Mouse (Mus musculus): ENCODE measurements at regions not wholly inside any gene's neighbourhood (a gene's known extent, or its start where the extent isn't known, plus 50 kb on each side); places are given as distances from the start of the nearest gene placed in this dataset.

GRCm38 (mm10) chr14:58509106-58509505 lies 438.8 kb downstream of the Fgf9 start:
- Histone ChIP-seq H3K9me3 (replicated peaks; ENCODE audit: low read length) (no peaks in the 10 kb centered on the region), H3K4me1 (ENCODE audit: control insufficient read depth in 1 of 2, insufficient read depth in 2 of 2) (peaks cover 0 to 16% of the 10 kb centered on the region in 2 experiments; a peak in 2 of 4 replicates), H3K4me3 (replicated peaks in 1 of 3; ENCODE audit: low read depth in 2 of 3, low read length in 2 of 3, poor library complexity in 1 of 3) (no peak overlapping the region), H3K9ac (ENCODE audit: insufficient read depth, low read depth) (no peak overlapping the region), H3K27ac (ENCODE audit: insufficient read depth, low read depth) (no peak overlapping the region), H3K79me2 (replicated peaks; ENCODE audit: control insufficient read depth, extremely low read depth, insufficient read depth, poor library complexity, severe bottlenecking) (no peaks in the 10 kb centered on the region), H3K36me3 (replicated peaks in 1 of 2; ENCODE audit: control insufficient read depth in 1 of 2, insufficient read depth in 1 of 2, low read length in 1 of 2) (no peaks in the 10 kb centered on the region), H3K4me2 (ENCODE audit: insufficient read depth, low read depth, poor library complexity, severe bottlenecking) (no peak overlapping the region), H3K27me3 (replicated peaks) (no peaks in the 10 kb centered on the region)
- dilution Hi-C loops (cut with MboI; ENCODE audit: extremely low pct_ligation_motif_present, extremely low pct_unique_long_range_greater_than_20kb, low sequenced_read_pairs) (no loop called here), in situ Hi-C loops (cut with MboI; ENCODE audit: low pct_ligation_motif_present, low pct_unique_long_range_greater_than_20kb, low sequenced_read_pairs) (no loop called here)
- no peak for TF ChIP-seq MYC (IDR thresholded peaks at IDR 0.05; ENCODE audit: low read depth, low read length)
- TF ChIP-seq ZC3H11A (IDR thresholded peaks at IDR 0.05; ENCODE audit: low read depth, low read length) = no peak
- no peak for TF ChIP-seq RAD21 (IDR thresholded peaks at IDR 0.05; ENCODE audit: low read depth, low read length)
- TF ChIP-seq CHD1 (IDR thresholded peaks at IDR 0.05; ENCODE audit: low read depth, low read length) = no peak
- TF ChIP-seq TBP (conservative IDR thresholded peaks at IDR 0.05; ENCODE audit: low read depth, low read length) = no peak
- TF ChIP-seq IRF4 (IDR thresholded peaks at IDR 0.05; ENCODE audit: low read depth, low read length) = no peak
- no peak for TF ChIP-seq GABPA (IDR thresholded peaks at IDR 0.05; ENCODE audit: insufficient replicate concordance, low read depth, low read length)
- TF ChIP-seq MAFK (IDR thresholded peaks at IDR 0.05; ENCODE audit: insufficient replicate concordance, low read length) = no peak
- no peak for TF ChIP-seq USF2 (conservative IDR thresholded peaks at IDR 0.05; ENCODE audit: low read depth, low read length)
- no peak for TF ChIP-seq BHLHE40 (IDR thresholded peaks at IDR 0.05; ENCODE audit: low read depth, low read length)
- no peak for TF ChIP-seq EP300 (IDR thresholded peaks at IDR 0.05; ENCODE audit: low read length)
- TF ChIP-seq RCOR1 (conservative IDR thresholded peaks at IDR 0.05; ENCODE audit: low read depth, low read length) = no peak
- TF ChIP-seq SIN3A (IDR thresholded peaks at IDR 0.05; ENCODE audit: low read length) = no peak
- TF ChIP-seq CTCF (conservative IDR thresholded peaks at IDR 0.05 in 1 of 2, IDR thresholded peaks at IDR 0.05 in 1 of 2; ENCODE audit: low read depth in 2 of 2, low read length in 2 of 2) = no peak
- TF ChIP-seq MXI1 (IDR thresholded peaks at IDR 0.05; ENCODE audit: low read depth, low read length) = no peak
- no peak for TF ChIP-seq PAX5 (IDR thresholded peaks at IDR 0.05; ENCODE audit: low read length)
- TF ChIP-seq UBTF (IDR thresholded peaks at IDR 0.05; ENCODE audit: low read depth, low read length) = no peak
- no peak for DNase-seq (ENCODE audit: extremely low read depth)

GRCm38 (mm10) chr14:58506490-58506889 lies 436.1 kb downstream of the Fgf9 start:
- no peaks in the 10 kb centered on the region for H3K9me3 ChIP-seq (replicated peaks; ENCODE audit: low read length)

More at GRCm38 (mm10) chr14:58506490-58506889, 436.1 kb downstream of the Fgf9 start:
- no peaks in the 10 kb centered on the region for H3K79me2 ChIP-seq (replicated peaks; ENCODE audit: control insufficient read depth, extremely low read depth, insufficient read depth, poor library complexity, severe bottlenecking)
- no peak overlapping the region for H3K27ac ChIP-seq (ENCODE audit: insufficient read depth, low read depth)
- DNase-seq (ENCODE audit: extremely low read depth) = no peak
- TF ChIP-seq MAFK (IDR thresholded peaks at IDR 0.05; ENCODE audit: insufficient replicate concordance, low read length) (no peak), JUN (IDR thresholded peaks at IDR 0.05; ENCODE audit: insufficient read depth, low read depth, low read length) (no peak), MEF2A (IDR thresholded peaks at IDR 0.05; ENCODE audit: borderline replicate concordance, low read depth, low read length) (no peak), SIN3A (IDR thresholded peaks at IDR 0.05; ENCODE audit: low read length) (no peak), KAT2A (IDR thresholded peaks at IDR 0.05; ENCODE audit: insufficient replicate concordance, low read length) (no peak), MAX (IDR thresholded peaks at IDR 0.05; ENCODE audit: low read length) (no peak), MAZ (IDR thresholded peaks at IDR 0.05; ENCODE audit: low read depth, low read length) (no peak), CHD1 (IDR thresholded peaks at IDR 0.05; ENCODE audit: low read depth, low read length) (no peak), JUND (conservative IDR thresholded peaks at IDR 0.05; ENCODE audit: low read depth, low read length) (no peak), ZNF384 (IDR thresholded peaks at IDR 0.05; ENCODE audit: low read depth, low read length) (no peak), EP300 (IDR thresholded peaks at IDR 0.05; ENCODE audit: low read length) (no peak), SMC3 (IDR thresholded peaks at IDR 0.05; ENCODE audit: low read depth, low read length) (no peak)
- no peak overlapping the region for H3K9ac ChIP-seq (ENCODE audit: insufficient read depth, low read depth)
- peaks cover 0 to 16% of the 10 kb centered on the region in 2 experiments; a peak in 2 of 4 replicates for H3K4me1 ChIP-seq (ENCODE audit: control insufficient read depth in 1 of 2, insufficient read depth in 2 of 2)
- dilution Hi-C loops (cut with MboI; ENCODE audit: extremely low pct_ligation_motif_present, extremely low pct_unique_long_range_greater_than_20kb, low sequenced_read_pairs) (no loop called here), in situ Hi-C loops (cut with MboI; ENCODE audit: low pct_ligation_motif_present, low pct_unique_long_range_greater_than_20kb, low sequenced_read_pairs) (no loop called here)
- no peaks in the 10 kb centered on the region for H3K36me3 ChIP-seq (replicated peaks in 1 of 2; ENCODE audit: control insufficient read depth in 1 of 2, insufficient read depth in 1 of 2, low read length in 1 of 2)
- no peak overlapping the region for H3K4me3 ChIP-seq (replicated peaks in 1 of 3; ENCODE audit: low read depth in 2 of 3, low read length in 2 of 3, poor library complexity in 1 of 3)
- no peak overlapping the region for H3K4me2 ChIP-seq (ENCODE audit: insufficient read depth, low read depth, poor library complexity, severe bottlenecking)
- H3K27me3 ChIP-seq (replicated peaks) = no peaks in the 10 kb centered on the region

All from CH12.LX (cell line).